20 mouse cellular contexts compared by ENCODE assay signal in genomic region chr14:16384783-16385182, GRCm38 (mm10). TPM values are rescaled to one million over a fixed set of nuclear protein-coding genes. Genes with fewer than 3 reads are reported as not detected.
DNase-seq lines count a peak whose midpoint lies in the region; ATAC-seq lines count a peak whose summit lies in the region.
"Had no signal": no experiment of that assay in that cellular context is flagged by ENCODE, and none has a peak within 500 bp of the region (broad histone marks: within the 10 kb centered on the region; RNA-seq: fewer than 3 reads in every experiment).

No protein-coding gene starts in this region.

- ATAC-seq in liver, embryonic 11.5 days (replicated peaks; ENCODE audit: low FRiP score): peak; percentile 90
- ATAC-seq in erythroblast, adult 5-6 weeks (replicated peaks; ENCODE audit: low FRiP score, poor library complexity, severe bottlenecking): peak; percentile 59; the same call in 1 of the 2 replicates
- ATAC-seq in liver, embryonic 16.5 days (ENCODE audit: low read depth): peak; percentile 95
- ATAC-seq: forebrain, embryonic 15.5 days; midbrain, embryonic 16.5 days had no signal

- DNase-seq in liver, embryonic 11.5 days (ENCODE audit: low spot score): no peak
- DNase-seq in liver: no peak
- no peak for DNase-seq in spleen, postnatal 4 days (ENCODE audit: low spot score in 2 of 2)
- no peak for DNase-seq in urinary bladder, adult 2 months (ENCODE audit: low spot score)
- no peak for DNase-seq in embryo, embryonic 10.5 days (ENCODE audit: low spot score)
- DNase-seq: adrenal gland, adult 8-10 months; cerebellum, adult 18-20 months; cerebellum, postnatal 25 days; gastrocnemius, postnatal 36 days; kidney, adult 8-10 months; kidney, postnatal 36 days; left cerebral cortex, postnatal 4 days; lung, postnatal 10 days; right cerebral cortex, postnatal 25 days; thymus, postnatal 14 days had no signal

- H3K4me3 ChIP-seq in liver, embryonic 11.5 days (ENCODE audit: low read depth, low read length): no peak overlapping the region
- no peak overlapping the region for H3K4me3 ChIP-seq in liver, embryonic 16.5 days (ENCODE audit: low read depth, low read length)
- H3K4me3 ChIP-seq: forebrain, embryonic 15.5 days; hindbrain, embryonic 10.5 days had no signal

- WGBS in liver, embryonic 11.5 days: 35% methylated on average over 1 of the region's 1 CpGs
- WGBS in liver, embryonic 16.5 days (ENCODE audit: insufficient replicate concordance): 24% methylated on average over 1 of the region's 1 CpGs

- no peaks in the 10 kb centered on the region for H3K9me3 ChIP-seq in liver, embryonic 11.5 days (ENCODE audit: control insufficient read depth, low read length)
- no peaks in the 10 kb centered on the region for H3K9me3 ChIP-seq in liver, embryonic 16.5 days (replicated peaks; ENCODE audit: control insufficient read depth, low read length)
- H3K9me3 ChIP-seq: forebrain, embryonic 15.5 days; hindbrain, embryonic 10.5 days had no signal

- peak overlapping the region; percentile 20; the same call in 1 of the 2 replicates for H3K4me2 ChIP-seq in liver, embryonic 11.5 days
- peak overlapping the region; percentile 10 for H3K4me2 ChIP-seq in liver, embryonic 16.5 days (ENCODE audit: low read depth, low read length)
- H3K4me2 ChIP-seq: forebrain, embryonic 15.5 days had no signal

- no peaks in the 10 kb centered on the region for H3K27me3 ChIP-seq in liver, embryonic 11.5 days (replicated peaks; ENCODE audit: control insufficient read depth, insufficient read depth, low read length)
- no peaks in the 10 kb centered on the region for H3K27me3 ChIP-seq in liver, embryonic 16.5 days (ENCODE audit: control insufficient read depth, insufficient read depth, low read depth, low read length)
- H3K27me3 ChIP-seq: forebrain, embryonic 15.5 days had no signal

- peaks cover 2% of the 10 kb centered on the region; the same call in 1 of the 2 replicates for H3K4me1 ChIP-seq in liver, embryonic 11.5 days (replicated peaks; ENCODE audit: control insufficient read depth, insufficient read depth, low read length)
- H3K4me1 ChIP-seq in liver, embryonic 16.5 days (ENCODE audit: control insufficient read depth, low read depth, low read length): peaks cover 8% of the 10 kb centered on the region

- H3K27ac ChIP-seq in liver, embryonic 11.5 days (ENCODE audit: low read depth, low read length): no peak overlapping the region
- H3K27ac ChIP-seq in liver, embryonic 16.5 days (ENCODE audit: low read length): peak overlapping the region; percentile 8; the same call in 1 of the 2 replicates
- H3K27ac ChIP-seq: forebrain, embryonic 15.5 days; hindbrain, embryonic 10.5 days had no signal

- H3K36me3 ChIP-seq in liver, embryonic 11.5 days (ENCODE audit: control insufficient read depth, insufficient read depth, low read length): no peaks in the 10 kb centered on the region; the same call in 1 of the 2 replicates
- H3K36me3 ChIP-seq in liver, embryonic 16.5 days (ENCODE audit: control insufficient read depth, insufficient read depth): no peaks in the 10 kb centered on the region; the same call in 1 of the 2 replicates

- H3K9ac ChIP-seq in liver, embryonic 11.5 days (ENCODE audit: low read depth, low read length): no peak overlapping the region
- H3K9ac ChIP-seq in liver, embryonic 16.5 days (ENCODE audit: low read depth, low read length): no peak overlapping the region
- H3K9ac ChIP-seq: forebrain, embryonic 15.5 days had no signal

RNA-seq across cellular contexts. Expression of gene Top2b, which starts 19.8 kb away (rescaled TPM):
- polyA plus RNA-seq in liver, embryonic 11.5 days (2014; fragmentation: Nextera tagmentation; extraction: Ambion mirVana): 67.8 and 72.4 TPM in 2 replicates
- total RNA-seq in erythroblast, adult 5-6 weeks (2015; ENCODE audit: low replicate concordance): 41.8 and 57.5 TPM in 2 replicates
- 82.1 and 149 TPM in 2 replicates for total RNA-seq in erythroblast, adult 5-6 weeks (2017; ENCODE audit: low replicate concordance)
- polyA plus RNA-seq in liver, embryonic 16.5 days (2015; fragmentation: Nextera tagmentation; extraction: Ambion mirVana): 12.5 and 13.6 TPM in 2 replicates
- polyA plus RNA-seq in urinary bladder, adult 2 months (2012; rRNA removed): 44.8 and 47.2 TPM in 2 replicates
